Mouse (Mus musculus) midbrain, embryonic 15.5 days (tissue): ENCODE results near the gene Hsp90ab1. TPM values are rescaled to one million over a fixed set of nuclear protein-coding genes. Genes with fewer than 3 reads are reported as not detected.

Experiments
- ATAC-seq: fragments of 200-750 bp; cut with Nextera tagmentation; replicated peaks from 2 replicates; pipeline ENCODE4 v1.8.0; 2017; ENCODE audit warnings: moderate TSS enrichment
- H3K27ac ChIP-seq: fragments of 300-500 bp; sonication (generic); 2 replicates; pipeline ENCODE4 v1.5.1; 2015; ENCODE audit warnings: mild to moderate bottlenecking, inconsistent platforms
- H3K27me3 ChIP-seq: fragments of 300-500 bp; sonication (generic); replicated peaks from 2 replicates; pipeline ENCODE4 v1.6.1; 2015; ENCODE audit warnings: inconsistent platforms
- H3K36me3 ChIP-seq: fragments of 300-500 bp; sonication (generic); replicated peaks from 2 replicates; pipeline ENCODE4 v1.6.1; 2015; ENCODE audit warnings: inconsistent platforms
- H3K4me1 ChIP-seq: fragments of 300-500 bp; sonication (generic); 2 replicates; pipeline ENCODE4 v1.6.1; 2015; ENCODE audit warnings: inconsistent platforms
- H3K4me2 ChIP-seq: fragments of 300-500 bp; sonication (generic); 2 replicates; pipeline ENCODE4 v1.6.1; 2015; ENCODE audit warnings: inconsistent platforms, mild to moderate bottlenecking, moderate library complexity
- H3K4me3 ChIP-seq: fragments of 300-500 bp; sonication (generic); 2 replicates; pipeline ENCODE4 v1.5.1; 2015; ENCODE audit warnings: mild to moderate bottlenecking, inconsistent platforms
- H3K9ac ChIP-seq: fragments of 300-500 bp; sonication (generic); 2 replicates; pipeline ENCODE4 v1.6.1; 2015; ENCODE audit warnings: mild to moderate bottlenecking, inconsistent platforms
- H3K9me3 ChIP-seq: fragments of 300-500 bp; sonication (generic); 2 replicates; pipeline ENCODE4 v1.6.1; 2016; ENCODE audit warnings: inconsistent platforms
- WGBS: fragments of 180-500 bp; shearing (Covaris S2); methylation state at CpG from one replicate; pipeline ENCODE4 v1.1.7; 2015; ENCODE audit warnings: mixed read lengths; 5-methylcytosine and 5-hydroxymethylcytosine counted together
- polyA plus RNA-seq: library from polyadenylated mRNA; unstranded; fragments of >200 nt; fragmentation: Nextera tagmentation; extraction: Ambion mirVana; gene quantifications from 2 replicates; pipeline ENCODE4 v1.2.1, GENCODE M21; 2015

The Hsp90ab1 gene
- polyA plus RNA-seq, 1 experiment from 2014 or later, result 1,488 TPM

DNA sequence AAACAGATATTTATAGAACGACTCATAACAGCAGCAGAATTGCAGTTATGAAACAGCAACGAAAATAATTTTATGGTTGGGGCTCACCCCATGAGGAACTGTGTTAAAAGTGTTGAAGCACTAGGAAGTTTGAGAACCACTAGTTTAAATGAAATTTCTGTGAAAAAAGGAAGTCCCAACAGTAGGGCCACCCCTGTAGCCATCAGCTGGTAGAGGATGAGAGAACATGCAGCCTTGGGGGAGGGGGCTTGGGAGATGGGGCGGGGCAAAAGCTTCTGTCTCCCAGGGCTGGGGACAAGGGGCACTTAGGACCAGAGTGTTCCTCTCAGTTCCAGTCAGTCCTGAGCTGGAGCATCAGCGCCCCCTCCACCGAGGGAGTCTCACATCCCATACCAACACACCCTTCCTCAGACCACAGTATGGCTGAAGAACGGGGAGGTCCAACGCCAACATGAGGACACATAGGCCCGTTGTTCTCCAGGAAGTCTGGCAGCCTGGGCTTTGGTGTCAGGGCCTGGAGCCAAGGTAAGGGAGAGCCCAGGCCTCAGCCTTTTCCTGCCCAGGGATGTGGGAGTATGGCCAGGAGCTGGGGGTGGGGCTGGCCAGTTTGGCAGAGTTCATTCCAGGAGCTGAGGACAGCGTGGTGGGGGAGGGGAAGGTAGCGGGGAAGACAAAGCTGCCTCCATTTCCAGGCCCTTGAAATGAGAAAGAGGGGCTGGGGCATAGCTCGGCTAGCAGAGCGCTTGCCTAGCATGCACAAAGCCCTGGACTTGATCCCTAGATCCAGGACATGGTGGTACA, 11.2 kb upstream of the Hsp90ab1 start:
- no peak overlapping the region for H3K4me3 ChIP-seq
- H3K4me2 ChIP-seq, result no peak overlapping the region
- no peaks in the 10 kb centered on the region for H3K27me3 ChIP-seq
- peak overlapping the region; percentile 54 for H3K27ac ChIP-seq
- ATAC-seq, result peak; percentile 41
- peaks cover 18% of the 10 kb centered on the region; the same call in 1 of the 2 replicates for H3K4me1 ChIP-seq
- H3K9ac ChIP-seq, result no peak overlapping the region; the same call in 1 of the 2 replicates
- H3K36me3 ChIP-seq, result no peaks in the 10 kb centered on the region
- 40% methylated on average over 12 of the region's 12 CpGs for WGBS
- no peaks in the 10 kb centered on the region for H3K9me3 ChIP-seq

DNA sequence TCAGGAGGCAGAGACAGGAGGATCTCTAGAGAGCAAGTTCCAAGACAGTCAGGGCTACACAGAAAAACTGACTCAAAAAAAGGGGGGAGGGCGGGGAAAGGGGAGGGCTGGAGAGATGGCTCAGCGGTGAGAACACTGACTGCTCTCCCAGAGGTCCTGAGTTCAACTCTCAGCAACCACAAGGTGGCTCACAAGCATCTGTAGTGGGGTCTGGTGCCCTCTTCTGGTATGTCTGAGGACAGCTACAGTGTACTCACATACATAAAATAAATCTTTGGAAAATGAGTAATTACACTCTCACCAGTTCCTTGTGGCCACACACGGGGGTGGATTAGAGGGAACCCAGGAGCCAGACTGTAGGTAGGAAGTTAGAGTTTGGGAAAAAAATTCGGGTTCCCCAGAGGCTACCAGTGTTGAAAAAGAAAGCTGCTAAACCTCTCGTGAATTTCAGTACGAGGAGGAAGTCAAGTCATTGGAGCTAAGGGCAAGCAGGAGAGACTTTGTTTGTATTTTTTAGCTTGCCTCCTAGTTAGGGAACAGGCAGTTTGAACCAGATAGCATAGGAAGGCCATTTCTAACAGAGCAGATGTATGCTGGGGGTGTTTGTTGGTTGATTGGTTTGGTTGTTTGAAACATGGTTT, 9.8 kb upstream of the Hsp90ab1 start:
- peaks cover 18% of the 10 kb centered on the region; the same call in 1 of the 2 replicates for H3K4me1 ChIP-seq
- H3K9ac ChIP-seq, result no peak overlapping the region
- H3K4me3 ChIP-seq, result no peak overlapping the region
- H3K4me2 ChIP-seq, result no peak overlapping the region
- H3K27ac ChIP-seq, result no peak overlapping the region
- H3K36me3 ChIP-seq, result no peaks in the 10 kb centered on the region
- no peak for ATAC-seq
- H3K9me3 ChIP-seq, result no peaks in the 10 kb centered on the region
- no peaks in the 10 kb centered on the region for H3K27me3 ChIP-seq
- 75% methylated on average over 6 of the region's 6 CpGs for WGBS

DNA sequence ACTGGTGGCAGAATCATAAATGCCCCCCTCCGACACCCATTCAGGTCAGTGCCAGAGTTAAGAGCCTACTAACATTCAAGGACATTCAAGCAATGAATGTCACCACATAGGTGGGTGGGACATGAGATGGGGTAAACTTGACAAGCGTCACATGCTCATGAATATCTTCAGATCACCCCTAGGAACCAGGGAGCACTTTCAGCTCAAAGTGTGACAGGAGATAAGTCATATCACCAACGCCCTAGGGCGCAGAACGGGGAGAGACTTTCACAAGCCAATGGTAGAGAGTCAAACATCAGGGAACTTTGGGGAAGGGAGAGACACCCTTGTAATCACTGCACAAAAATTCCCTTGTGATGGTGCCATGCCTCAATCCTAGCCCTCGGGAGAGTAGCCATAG, 9.1 kb upstream of the Hsp90ab1 start:
- 94% methylated on average over 6 of the region's 6 CpGs for WGBS
- H3K9ac ChIP-seq, result no peak overlapping the region

DNA sequence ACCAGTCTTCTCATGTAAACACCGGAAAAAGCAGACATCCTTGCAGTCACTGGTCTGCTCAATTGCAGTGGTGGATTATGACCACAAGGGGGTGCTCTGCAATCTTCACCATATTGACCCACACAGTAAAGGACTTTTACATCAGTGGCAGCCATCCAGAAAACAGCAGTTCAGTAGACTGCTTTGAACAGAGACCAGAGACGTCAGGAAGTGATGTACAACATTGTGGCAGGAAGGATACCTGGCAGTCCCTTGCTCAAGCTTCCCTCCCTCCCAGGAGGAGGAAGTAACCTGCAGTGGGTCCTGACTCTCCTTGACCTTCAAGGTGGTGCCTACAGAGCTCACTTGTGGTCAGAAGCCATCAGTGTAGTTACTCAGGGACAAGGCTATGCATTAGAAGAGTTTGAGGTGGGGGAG, 8.5 kb upstream of the Hsp90ab1 start:
- H3K27ac ChIP-seq, result no peak overlapping the region
- no peak overlapping the region for H3K9ac ChIP-seq
- H3K9me3 ChIP-seq, result no peaks in the 10 kb centered on the region
- H3K4me1 ChIP-seq, result peaks cover 18% of the 10 kb centered on the region; the same call in 1 of the 2 replicates
- WGBS, result 26% methylated on average over 2 of the region's 2 CpGs
- ATAC-seq, result no peak
- H3K27me3 ChIP-seq, result no peaks in the 10 kb centered on the region
- no peak overlapping the region for H3K4me3 ChIP-seq
- no peaks in the 10 kb centered on the region for H3K36me3 ChIP-seq
- H3K4me2 ChIP-seq, result no peak overlapping the region

More for the DNA sequence above, 9.1 kb upstream of the Hsp90ab1 start:
- Histone ChIP-seq H3K27me3 (no peaks in the 10 kb centered on the region), H3K27ac (no peak overlapping the region), H3K4me1 (peaks cover 18% of the 10 kb centered on the region; the same call in 1 of the 2 replicates), H3K4me3 (no peak overlapping the region), H3K4me2 (no peak overlapping the region), H3K9me3 (no peaks in the 10 kb centered on the region), H3K36me3 (no peaks in the 10 kb centered on the region)
- no peak for ATAC-seq

DNA sequence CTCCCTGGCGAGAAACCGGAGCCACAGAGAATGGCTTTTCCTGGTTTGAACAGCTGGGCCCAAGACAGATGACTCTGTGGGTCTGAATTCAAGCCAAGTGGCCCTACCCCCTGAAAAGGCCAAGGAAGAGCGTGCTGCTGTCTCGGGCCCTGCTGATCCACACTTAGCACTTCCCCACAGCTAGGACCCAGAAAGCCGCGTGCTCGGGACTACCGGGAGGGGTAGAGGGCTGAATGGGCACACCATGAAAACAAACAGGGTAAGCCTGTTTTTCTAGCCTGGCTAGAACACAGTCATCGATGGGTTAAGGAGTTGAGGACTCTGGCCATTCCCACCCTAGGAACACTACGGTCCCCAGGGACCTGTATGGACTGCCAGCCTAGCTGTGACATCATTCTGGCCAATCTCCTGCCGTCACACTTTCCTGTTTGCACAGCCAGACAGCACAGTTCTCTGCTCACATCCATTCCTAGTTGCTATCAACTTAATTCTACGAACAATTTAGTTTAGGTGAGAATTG, 7.9 kb upstream of the Hsp90ab1 start:
- Histone ChIP-seq H3K4me3 (no peak overlapping the region), H3K27ac (0 out of 2 replicates have a peak overlapping the region, but pooled peaks have one; percentile 7), H3K4me1 (peaks cover 18% of the 10 kb centered on the region; the same call in 1 of the 2 replicates), H3K9ac (no peak overlapping the region), H3K4me2 (no peak overlapping the region), H3K27me3 (no peaks in the 10 kb centered on the region), H3K9me3 (no peaks in the 10 kb centered on the region), H3K36me3 (no peaks in the 10 kb centered on the region)
- no peak for ATAC-seq
- 44% methylated on average over 12 of the region's 12 CpGs for WGBS

DNA sequence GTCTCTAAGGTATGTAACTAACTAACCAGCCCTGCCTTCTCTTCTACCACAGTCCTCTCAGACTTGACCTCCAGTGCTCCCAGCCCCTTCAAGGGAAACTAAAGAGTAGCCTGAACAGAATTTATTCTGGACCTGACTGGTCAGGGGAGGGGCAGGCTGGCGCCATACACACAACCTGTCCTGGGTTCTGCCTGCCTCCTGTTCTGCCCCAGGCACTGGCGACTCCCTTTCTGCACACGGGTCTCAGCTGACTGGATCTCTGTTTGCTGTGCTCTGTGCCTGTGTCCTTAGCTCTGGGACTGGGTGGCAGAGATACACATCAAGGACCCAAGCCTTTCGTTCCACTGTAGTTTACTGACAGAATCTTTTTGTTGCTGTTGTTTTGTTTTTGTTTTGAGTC, 6.5 kb upstream of the Hsp90ab1 start:
- Histone ChIP-seq H3K27ac (no peak overlapping the region), H3K36me3 (no peaks in the 10 kb centered on the region), H3K9ac (no peak overlapping the region), H3K4me1 (peaks cover 14% of the 10 kb centered on the region), H3K4me3 (no peak overlapping the region), H3K4me2 (no peak overlapping the region), H3K9me3 (no peaks in the 10 kb centered on the region), H3K27me3 (no peaks in the 10 kb centered on the region)
- no peak for ATAC-seq
- WGBS, result 92% methylated on average over 4 of the region's 4 CpGs

DNA sequence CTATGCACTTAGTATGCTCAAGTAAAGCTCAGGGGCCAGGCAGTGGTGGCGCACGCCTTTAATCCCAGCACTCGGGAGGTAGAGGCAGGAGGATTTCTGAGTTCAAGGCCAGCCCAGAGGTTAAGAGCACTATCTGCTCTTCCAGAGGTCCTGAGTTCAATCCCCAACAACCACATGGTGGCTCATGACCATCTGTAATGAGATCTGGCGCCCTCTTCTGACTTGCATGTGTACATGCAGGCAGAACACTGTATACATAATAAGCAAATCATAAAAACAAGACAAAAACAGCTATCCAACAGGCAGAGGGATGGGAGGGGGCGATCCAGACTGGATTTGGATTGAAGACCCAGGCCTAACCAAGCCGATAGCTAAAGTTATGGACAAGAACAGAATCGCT, 5.8 kb upstream of the Hsp90ab1 start:
- H3K36me3 ChIP-seq, result no peaks in the 10 kb centered on the region
- no peaks in the 10 kb centered on the region for H3K9me3 ChIP-seq
- no peak overlapping the region for H3K9ac ChIP-seq
- no peaks in the 10 kb centered on the region for H3K27me3 ChIP-seq
- no peak overlapping the region for H3K4me2 ChIP-seq
- 73% methylated on average over 7 of the region's 7 CpGs for WGBS
- ATAC-seq, result no peak
- no peak overlapping the region for H3K27ac ChIP-seq
- H3K4me3 ChIP-seq, result no peak overlapping the region
- peaks cover 12% of the 10 kb centered on the region for H3K4me1 ChIP-seq

DNA sequence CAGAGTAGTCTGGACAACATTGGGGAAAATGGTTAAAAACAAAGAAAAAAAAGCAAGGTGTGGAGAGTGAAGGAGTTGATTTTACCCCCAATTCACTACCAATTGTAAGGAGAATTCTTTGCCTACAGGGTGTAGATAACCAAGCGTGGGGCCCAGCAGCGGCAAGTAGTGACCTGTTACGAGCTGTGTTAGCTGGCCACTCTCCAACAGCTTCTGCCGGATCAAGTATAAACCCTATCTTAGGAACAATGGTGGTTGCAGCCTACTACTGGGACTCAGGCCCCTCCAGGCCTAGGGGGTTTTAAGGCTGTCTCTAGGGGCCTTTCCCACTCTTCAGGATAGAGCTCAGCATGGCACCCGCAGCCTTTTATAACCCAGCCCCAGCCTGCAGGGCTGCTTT, 5.2 kb upstream of the Hsp90ab1 start:
- H3K27ac ChIP-seq, result no peak overlapping the region
- no peak overlapping the region for H3K4me2 ChIP-seq
- H3K36me3 ChIP-seq, result no peaks in the 10 kb centered on the region
- no peaks in the 10 kb centered on the region for H3K9me3 ChIP-seq
- 50% methylated on average over 5 of the region's 5 CpGs for WGBS
- H3K4me3 ChIP-seq, result no peak overlapping the region
- no peak for ATAC-seq
- H3K9ac ChIP-seq, result no peak overlapping the region
- H3K4me1 ChIP-seq, result peaks cover 12% of the 10 kb centered on the region
- H3K27me3 ChIP-seq, result no peaks in the 10 kb centered on the region

DNA sequence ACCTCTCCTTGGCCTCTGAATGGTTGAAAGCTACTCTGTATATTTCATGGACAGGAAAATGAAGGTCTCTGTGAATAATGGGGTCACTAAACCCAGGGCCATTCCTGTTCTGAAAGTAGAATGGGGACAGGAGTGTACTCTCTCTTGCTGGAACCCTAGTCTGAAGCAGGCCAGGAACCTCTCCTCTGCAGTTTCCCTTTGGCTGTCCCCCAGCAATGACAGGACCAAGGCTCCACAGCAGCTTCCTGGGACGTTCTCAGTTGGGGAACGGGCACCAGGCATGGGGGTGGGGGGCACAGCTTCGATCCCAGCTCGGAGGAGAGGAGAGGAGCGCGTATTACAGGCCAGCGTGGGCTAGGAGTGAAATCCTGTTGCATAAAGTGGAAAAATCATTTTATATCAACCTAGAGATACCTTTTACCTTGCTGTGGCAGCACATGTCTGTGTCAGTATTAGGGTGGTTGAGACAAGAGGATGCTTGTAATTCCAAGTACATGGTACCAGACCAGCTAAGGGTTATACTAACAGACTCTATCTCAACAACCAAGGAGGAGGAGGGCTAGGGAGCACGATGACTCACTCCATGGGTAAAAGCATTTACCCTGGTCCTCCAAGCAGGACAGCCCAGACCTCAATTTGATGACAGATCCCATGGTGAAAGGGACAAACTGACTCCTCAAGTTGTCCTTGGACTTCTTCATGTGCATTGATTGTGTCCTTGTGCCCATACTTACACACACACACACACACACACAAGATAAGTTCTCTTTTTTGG, 2.2 kb upstream of the Hsp90ab1 start:
- Histone ChIP-seq H3K4me3 (peak overlapping the region; percentile 88; the same call in 1 of the 2 replicates), H3K36me3 (peaks cover 13% of the 10 kb centered on the region), H3K9me3 (no peaks in the 10 kb centered on the region), H3K27me3 (no peaks in the 10 kb centered on the region), H3K4me2 (peak overlapping the region; percentile 76), H3K9ac (peak overlapping the region; percentile 96; the same call in 1 of the 2 replicates), H3K4me1 (peaks cover 26% of the 10 kb centered on the region), H3K27ac (peak overlapping the region; percentile 97)
- no peak for ATAC-seq
- 89% methylated on average over 8 of the region's 8 CpGs for WGBS

DNA sequence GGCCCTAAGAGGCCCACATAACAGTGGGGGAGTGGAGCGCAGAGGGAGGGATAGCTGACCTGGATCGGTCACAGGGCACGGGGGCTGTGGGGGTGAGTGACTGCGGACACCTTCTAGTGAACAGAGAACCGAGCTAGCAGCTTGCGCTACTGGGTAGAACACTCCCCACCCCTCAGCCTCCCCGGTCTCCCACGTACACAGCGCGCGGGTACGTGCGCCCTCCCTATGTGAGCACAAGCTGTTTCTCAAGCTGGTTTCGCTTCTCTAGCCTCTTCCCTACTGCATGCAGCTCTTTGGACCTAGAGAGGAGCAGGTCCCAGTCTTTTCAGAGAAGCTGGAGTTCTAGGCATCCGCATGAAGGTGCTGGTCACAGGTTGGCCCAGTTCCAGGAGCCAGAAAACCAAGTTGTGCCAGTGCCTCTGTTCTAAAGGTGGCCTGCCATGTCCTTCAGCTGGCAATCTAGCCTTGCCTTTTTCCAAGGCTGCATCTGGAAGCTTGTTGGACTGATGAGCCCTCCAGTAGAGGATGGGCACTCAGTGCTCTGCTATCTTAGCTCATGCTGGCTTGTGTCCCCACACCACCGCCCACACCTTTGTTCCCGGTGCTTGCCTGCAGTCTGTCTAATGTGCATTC, 1.2 kb upstream of the Hsp90ab1 start:
- Histone ChIP-seq H3K4me1 (peaks cover 35% of the 10 kb centered on the region), H3K27me3 (no peaks in the 10 kb centered on the region), H3K4me3 (peak overlapping the region; percentile 88), H3K4me2 (peak overlapping the region; percentile 76), H3K27ac (peak overlapping the region; percentile 97), H3K9ac (peak overlapping the region; percentile 96), H3K9me3 (no peaks in the 10 kb centered on the region), H3K36me3 (peaks cover 23% of the 10 kb centered on the region)
- ATAC-seq, result peak; percentile 64
- 3% methylated on average over 17 of the region's 17 CpGs for WGBS

DNA sequence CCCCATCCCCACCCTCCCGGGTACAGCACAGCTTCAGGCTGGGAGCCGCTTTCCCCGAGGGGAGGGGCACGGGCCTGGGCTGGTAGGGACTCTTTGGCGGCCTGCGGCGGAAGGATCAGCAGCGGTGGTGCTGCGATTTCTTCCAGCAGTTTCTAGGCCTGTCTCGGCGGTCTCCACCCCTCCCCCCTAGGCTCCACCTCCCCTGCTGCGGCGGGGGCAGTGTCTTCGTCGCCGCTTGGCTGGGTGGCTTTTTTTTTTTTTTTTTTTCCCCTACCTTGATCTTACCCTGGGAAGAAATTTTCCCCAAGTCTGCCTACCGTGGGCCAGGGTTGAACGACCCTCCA, 681 bp upstream of the Hsp90ab1 start:
- WGBS, result under 1% methylated on average over 18 of the region's 18 CpGs
- Histone ChIP-seq H3K9ac (peak overlapping the region; percentile 96), H3K36me3 (peaks cover 28% of the 10 kb centered on the region), H3K9me3 (no peaks in the 10 kb centered on the region), H3K4me2 (peak overlapping the region; percentile 76), H3K4me3 (peak overlapping the region; percentile 88), H3K4me1 (peaks cover 39% of the 10 kb centered on the region), H3K27ac (peak overlapping the region; percentile 97), H3K27me3 (no peaks in the 10 kb centered on the region)
- ATAC-seq, result peak; percentile 78
